Mouse (Mus musculus) CH12.LX (cell line): ENCODE measurements at regions not wholly inside any gene's neighbourhood (a gene's known extent, or its start where the extent isn't known, plus 50 kb on each side); places are given as distances from the start of the nearest gene placed in this dataset.

Source experiments
- DNase-seq: peaks from one replicate; pipeline ENCODE4 v3.0.0-alpha.2; 2013; ENCODE audit errors: extremely low read depth
- H3K27ac ChIP-seq: 2 replicates; pipeline ENCODE4 v1.5.1; 2012; ENCODE audit warnings: low read depth, mild to moderate bottlenecking, control low read depth, moderate library complexity; ENCODE audit not compliant: insufficient read depth
- H3K27me3 ChIP-seq: replicated peaks from 2 replicates; pipeline ENCODE3; 2012; ENCODE audit warnings: inconsistent platforms
- H3K36me3 ChIP-seq, 2 experiments: replicated peaks in 1 of 2; 2 replicates each; pipeline versions ENCODE3 to v1.6.1; 2012; ENCODE audit warnings: inconsistent platforms in 1 of 2, low read length in 1 of 2, mild to moderate bottlenecking in 1 of 2, mixed read lengths in 1 of 2, moderate library complexity in 1 of 2; ENCODE audit not compliant: control insufficient read depth in 1 of 2, insufficient read depth in 1 of 2
- H3K4me1 ChIP-seq, 2 experiments: 2 replicates each; pipeline ENCODE4 v1.6.1; 2012; ENCODE audit warnings: inconsistent platforms in 1 of 2, moderate library complexity in 1 of 2; ENCODE audit not compliant: insufficient read depth in 2 of 2, control insufficient read depth in 1 of 2
- H3K4me2 ChIP-seq: 2 replicates; pipeline ENCODE4 v1.6.1; 2012; ENCODE audit warnings: low read depth, mild to moderate bottlenecking, control low read depth; ENCODE audit not compliant: poor library complexity, insufficient read depth, severe bottlenecking
- H3K4me3 ChIP-seq, 3 experiments: fragments of 150-350 bp in 1 of 3; sonication (generic) in 1 of 3; replicated peaks in 1 of 3; 2 replicates each; pipeline versions ENCODE3 to v1.5.1; 2011 to 2012; ENCODE audit warnings: low read depth in 2 of 3, low read length in 2 of 3, mild to moderate bottlenecking in 2 of 3, moderate library complexity in 2 of 3, control low read depth in 1 of 3, improper control_type of control experiment in 1 of 3, inconsistent platforms in 1 of 3, mixed read lengths in 1 of 3; ENCODE audit not compliant: poor library complexity in 1 of 3
- H3K79me2 ChIP-seq: replicated peaks from 2 replicates; pipeline ENCODE4 v1.6.1; 2012; ENCODE audit warnings: mild to moderate bottlenecking, moderate library complexity; ENCODE audit not compliant: control insufficient read depth, poor library complexity, insufficient read depth, severe bottlenecking; ENCODE audit errors: extremely low read depth
- H3K9ac ChIP-seq: 2 replicates; pipeline ENCODE4 v1.6.1; 2012; ENCODE audit warnings: low read depth, mild to moderate bottlenecking, control low read depth, moderate library complexity; ENCODE audit not compliant: insufficient read depth
- H3K9me3 ChIP-seq: replicated peaks from 2 replicates; pipeline ENCODE3; 2012; ENCODE audit warnings: low read length, inconsistent platforms, mixed read lengths
- BHLHE40 ChIP-seq: IDR thresholded peaks from 2 replicates; pipeline ENCODE4 v1.6.1; 2011; ENCODE audit warnings: mild to moderate bottlenecking, low read depth, low read length, improper control_type of control experiment
- CHD1 ChIP-seq: IDR thresholded peaks from 2 replicates; pipeline ENCODE4 v1.6.1; 2012; ENCODE audit warnings: low read depth, low read length, improper control_type of control experiment, inconsistent platforms
- CTCF ChIP-seq, 2 experiments: IDR thresholded peaks in 1 of 2; conservative IDR thresholded peaks in 1 of 2; 2 replicates each; pipeline ENCODE4 v1.5.1; 2011 to 2012; ENCODE audit warnings: low read depth in 2 of 2, low read length in 2 of 2, improper control_type of control experiment in 1 of 2, inconsistent platforms in 1 of 2, mild to moderate bottlenecking in 1 of 2, moderate library complexity in 1 of 2
- ELF1 ChIP-seq: IDR thresholded peaks from 2 replicates; pipeline ENCODE4 v1.6.1; 2014; ENCODE audit warnings: low read depth, mild to moderate bottlenecking, inconsistent platforms, low read length, improper control_type of control experiment
- GABPA ChIP-seq: IDR thresholded peaks from 2 replicates; pipeline ENCODE4 v1.6.1; 2012; ENCODE audit warnings: low read depth, low read length, improper control_type of control experiment, inconsistent platforms; ENCODE audit not compliant: insufficient replicate concordance
- JUN ChIP-seq: IDR thresholded peaks from 2 replicates; pipeline ENCODE4 v1.6.1; 2011; ENCODE audit warnings: low read depth, mild to moderate bottlenecking, low read length, improper control_type of control experiment, moderate library complexity; ENCODE audit not compliant: insufficient read depth
- JUND ChIP-seq: conservative IDR thresholded peaks from 2 replicates; pipeline ENCODE4 v1.6.1; 2011; ENCODE audit warnings: low read depth, low read length, improper control_type of control experiment
- KAT2A ChIP-seq: IDR thresholded peaks from 2 replicates; pipeline ENCODE4 v1.6.1; 2012; ENCODE audit warnings: low read length, improper control_type of control experiment, inconsistent platforms; ENCODE audit not compliant: insufficient replicate concordance
- MAFK ChIP-seq: IDR thresholded peaks from 2 replicates; pipeline ENCODE4 v1.6.1; 2011; ENCODE audit warnings: low read length, improper control_type of control experiment; ENCODE audit not compliant: insufficient replicate concordance
- MAX ChIP-seq: IDR thresholded peaks from 2 replicates; pipeline ENCODE4 v1.6.1; 2011; ENCODE audit warnings: low read length, improper control_type of control experiment
- MXI1 ChIP-seq: IDR thresholded peaks from 2 replicates; pipeline ENCODE4 v1.6.1; 2011; ENCODE audit warnings: mild to moderate bottlenecking, low read depth, low read length, improper control_type of control experiment
- MYC ChIP-seq: IDR thresholded peaks from 2 replicates; pipeline ENCODE4 v1.6.1; 2011; ENCODE audit warnings: low read depth, mild to moderate bottlenecking, improper control_type of control experiment, low read length
- NELFE ChIP-seq: IDR thresholded peaks from 2 replicates; pipeline ENCODE4 v1.6.1; 2011; ENCODE audit warnings: low read depth, low read length, improper control_type of control experiment
- NRF1 ChIP-seq: IDR thresholded peaks from 2 replicates; pipeline ENCODE4 v1.6.1; 2014; ENCODE audit warnings: low read depth, mild to moderate bottlenecking, inconsistent platforms, low read length, improper control_type of control experiment, moderate library complexity
- PAX5 ChIP-seq: IDR thresholded peaks from 2 replicates; pipeline ENCODE4 v1.6.1; 2012; ENCODE audit warnings: low read length, inconsistent platforms, mixed read lengths
- POLR2A ChIP-seq: IDR thresholded peaks from 2 replicates; pipeline ENCODE4 v1.6.1; 2011; ENCODE audit warnings: low read depth, mild to moderate bottlenecking, improper control_type of control experiment, low read length
- POLR2AphosphoS2 ChIP-seq: IDR thresholded peaks from 2 replicates; pipeline ENCODE4 v1.6.1; 2011; ENCODE audit warnings: low read depth, low read length, improper control_type of control experiment
- RAD21 ChIP-seq: IDR thresholded peaks from 2 replicates; pipeline ENCODE4 v1.6.1; 2011; ENCODE audit warnings: low read depth, mild to moderate bottlenecking, low read length, improper control_type of control experiment, moderate library complexity
- RCOR1 ChIP-seq: conservative IDR thresholded peaks from 2 replicates; pipeline ENCODE4 v1.6.1; 2012; ENCODE audit warnings: low read depth, mild to moderate bottlenecking, inconsistent platforms, low read length, improper control_type of control experiment
- SIN3A ChIP-seq: IDR thresholded peaks from 2 replicates; pipeline ENCODE4 v1.6.1; 2012; ENCODE audit warnings: low read length, improper control_type of control experiment, inconsistent platforms
- TCF12 ChIP-seq: IDR thresholded peaks from 2 replicates; pipeline ENCODE4 v1.6.1; 2014; ENCODE audit warnings: low read depth, mild to moderate bottlenecking, inconsistent platforms, low read length, improper control_type of control experiment
- UBTF ChIP-seq: IDR thresholded peaks from 2 replicates; pipeline ENCODE4 v1.6.1; 2012; ENCODE audit warnings: low read depth, mild to moderate bottlenecking, inconsistent platforms, low read length, improper control_type of control experiment, moderate library complexity
- USF1 ChIP-seq: IDR thresholded peaks from 2 replicates; pipeline ENCODE4 v1.6.1; 2014; ENCODE audit warnings: low read depth, mild to moderate bottlenecking, inconsistent platforms, low read length, improper control_type of control experiment
- USF2 ChIP-seq: conservative IDR thresholded peaks from 2 replicates; pipeline ENCODE4 v1.6.1; 2011; ENCODE audit warnings: low read depth, low read length, improper control_type of control experiment
- ZMIZ1 ChIP-seq: IDR thresholded peaks from 2 replicates; pipeline ENCODE4 v1.6.1; 2012; ENCODE audit warnings: low read depth, mild to moderate bottlenecking, inconsistent platforms, low read length, improper control_type of control experiment
- dilution Hi-C: fragments of 300-500 bp; cut with MboI; formaldehyde crosslinking; loops from 2 replicates; pipeline ENCODE4 v1.14.3; 2020; ENCODE audit warnings: low sequenced_read_pairs; ENCODE audit not compliant: extremely low pct_unique_long_range_greater_than_20kb, extremely low pct_ligation_motif_present
- in situ Hi-C: fragments of 300-500 bp; cut with MboI; formaldehyde crosslinking; loops from 3 replicates; pipeline ENCODE4 v1.14.3; 2019; ENCODE audit warnings: low sequenced_read_pairs, low pct_ligation_motif_present, low pct_unique_long_range_greater_than_20kb, mixed read lengths

DNA sequence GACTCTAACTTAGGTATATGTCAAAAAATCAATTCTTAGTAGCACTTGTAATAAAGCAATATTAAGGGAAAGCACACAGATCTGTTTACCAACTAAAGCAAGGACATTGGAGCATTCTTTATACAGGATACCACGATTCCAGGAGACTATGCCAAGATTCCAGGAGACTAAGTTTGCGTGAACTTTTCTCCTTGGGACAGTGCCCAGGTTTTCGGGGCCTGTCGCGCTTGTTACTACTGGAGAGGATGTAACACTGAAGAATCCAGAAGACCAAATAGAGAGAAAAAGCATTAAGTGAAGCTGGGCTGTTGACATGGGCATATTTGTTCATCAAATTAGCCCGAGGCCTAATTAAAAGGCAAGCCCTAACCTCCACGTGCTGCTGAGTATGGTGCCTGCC is 100.3 kb upstream of the Tmprss15 start:
- in situ Hi-C loops (no loop called here), dilution Hi-C loops (no loop called here)
- no peak overlapping the region for H3K4me2 ChIP-seq

DNA sequence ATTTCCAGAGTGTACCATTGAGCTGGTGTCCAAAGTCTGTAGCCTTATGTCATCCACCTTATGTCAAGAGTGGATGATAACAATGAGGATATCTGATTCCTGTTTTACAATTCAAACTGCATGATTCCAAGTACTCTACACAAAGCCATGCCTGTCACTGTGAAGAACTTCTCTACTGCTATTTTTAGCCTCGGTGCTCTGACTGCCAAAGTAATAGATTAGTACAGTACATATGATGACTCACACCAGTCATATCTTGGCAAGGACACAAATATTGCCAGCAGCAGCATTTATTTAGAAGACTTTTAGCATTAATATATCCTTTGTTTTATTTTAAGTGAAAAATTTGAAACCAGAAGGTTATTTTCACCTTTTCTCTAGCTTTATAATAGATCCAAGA is 95.6 kb upstream of the Tmprss15 start:
- Histone ChIP-seq H3K79me2 (no peaks in the 10 kb centered on the region), H3K9ac (no peak overlapping the region), H3K4me2 (no peak overlapping the region), H3K9me3 (peaks cover 27% of the 10 kb centered on the region), H3K36me3 (no peaks in the 10 kb centered on the region), H3K4me1 (no peaks in the 10 kb centered on the region), H3K4me3 (no peak overlapping the region), H3K27me3 (no peaks in the 10 kb centered on the region), H3K27ac (no peak overlapping the region)
- no peak for TF ChIP-seq ELF1
- no peak for TF ChIP-seq RAD21
- no peak for TF ChIP-seq BHLHE40
- no peak for TF ChIP-seq USF2
- TF ChIP-seq JUND: no peak
- TF ChIP-seq SIN3A: no peak
- TF ChIP-seq MAFK: no peak
- no peak for TF ChIP-seq USF1
- no peak for TF ChIP-seq CHD1
- no peak for TF ChIP-seq POLR2AphosphoS2
- TF ChIP-seq NELFE: no peak
- TF ChIP-seq MYC: no peak
- no peak for TF ChIP-seq POLR2A
- DNase-seq: no peak
- in situ Hi-C loops: no loop called here
- dilution Hi-C loops: no loop called here

More for the DNA sequence above, 100.3 kb upstream of the Tmprss15 start:
- Histone ChIP-seq H3K9me3 (peaks cover 23% of the 10 kb centered on the region), H3K79me2 (no peaks in the 10 kb centered on the region), H3K36me3 (no peaks in the 10 kb centered on the region), H3K27ac (no peak overlapping the region), H3K9ac (no peak overlapping the region), H3K4me3 (no peak overlapping the region), H3K4me1 (no peaks in the 10 kb centered on the region), H3K27me3 (no peaks in the 10 kb centered on the region)
- no peak for DNase-seq
- TF ChIP-seq PAX5 (no peak), MXI1 (no peak), RCOR1 (no peak), UBTF (no peak)

GRCm38 (mm10) chr16:79182474-79182873 is 91.6 kb upstream of the Tmprss15 start:
- no peak for DNase-seq
- dilution Hi-C loops: no loop called here
- Histone ChIP-seq H3K4me2 (no peak overlapping the region), H3K4me1 (no peaks in the 10 kb centered on the region), H3K4me3 (no peak overlapping the region), H3K27ac (no peak overlapping the region), H3K36me3 (no peaks in the 10 kb centered on the region)
- TF ChIP-seq SIN3A: no peak
- TF ChIP-seq KAT2A: no peak
- no peak for TF ChIP-seq CTCF (conservative IDR thresholded peaks at IDR 0.05 in 1 of 2, IDR thresholded peaks at IDR 0.05 in 1 of 2; ENCODE audit: low read depth in 2 of 2, low read length in 2 of 2)
- TF ChIP-seq MAX: no peak
- TF ChIP-seq ZMIZ1: no peak
- no peak for TF ChIP-seq MXI1
- TF ChIP-seq JUN: no peak
- no peak for TF ChIP-seq NRF1
- TF ChIP-seq MAFK: no peak
- no peak for TF ChIP-seq TCF12
- TF ChIP-seq GABPA: no peak
- TF ChIP-seq, all 38 proteins: peak for 0
- Histone ChIP-seq H3K9me3 (peaks cover 40% of the 10 kb centered on the region), H3K79me2 (no peaks in the 10 kb centered on the region), H3K27me3 (no peaks in the 10 kb centered on the region), H3K9ac (no peak overlapping the region)
- in situ Hi-C loops: no loop called here
